Mouse (Mus musculus) lung, adult 18-20 months (tissue): ENCODE measurements around the gene Sult1e1.

Experiments used
- DNase-seq, 2 experiments: peaks; one replicate each; pipeline ENCODE4 v3.0.0; 2022; ENCODE audit warnings: mixed read lengths in 2 of 2

The Sult1e1 gene

GRCm38 (mm10) chr5:87591494-87591893 is at the start of gene Sult1e1:
Gene Sult1e1 (minus strand): TSS chr5:87591594.
- no peak for DNase-seq

- no peak for DNase-seq
Observed at GRCm38 (mm10) chr5:87622681-87623080, 31.3 kb upstream of the Sult1e1 start.

GRCm38 (mm10) chr5:87615128-87615390 is 23.7 kb upstream of the Sult1e1 start:
- no peak for DNase-seq

- no peak for DNase-seq
Observed at GRCm38 (mm10) chr5:87614364-87615127, 23.2 kb upstream of the Sult1e1 start.

- DNase-seq, result no peak
Observed at GRCm38 (mm10) chr5:87601018-87601417, 9.6 kb upstream of the Sult1e1 start.

- DNase-seq, result no peak
Observed at GRCm38 (mm10) chr5:87597891-87598290, 6.5 kb upstream of the Sult1e1 start.

GRCm38 (mm10) chr5:87589916-87590315 is 1.5 kb downstream of the Sult1e1 start:
- DNase-seq, result no peak

- DNase-seq, result no peak
Observed at GRCm38 (mm10) chr5:87580389-87580788, 11.0 kb downstream of the Sult1e1 start.

- no peak for DNase-seq
Observed at GRCm38 (mm10) chr5:87574174-87574573, 17.2 kb downstream of the Sult1e1 start.

- DNase-seq, result no peak
Observed at GRCm38 (mm10) chr5:87573490-87573889, 17.9 kb downstream of the Sult1e1 start.

- DNase-seq, result no peak
Observed at GRCm38 (mm10) chr5:87572781-87573180, 18.6 kb downstream of the Sult1e1 start.

- DNase-seq, result no peak
Observed at GRCm38 (mm10) chr5:87568845-87569244, 22.5 kb downstream of the Sult1e1 start, which contains the start of gene Sult1d1. Gene Sult1d1 (minus strand): TSS chr5:87569027.

GRCm38 (mm10) chr5:87567306-87567705 is 24.1 kb downstream of the Sult1e1 start:
- no peak for DNase-seq

- no peak for DNase-seq
Observed at GRCm38 (mm10) chr5:87562966-87563365, 28.4 kb downstream of the Sult1e1 start.

GRCm38 (mm10) chr5:87562526-87562925 is 28.9 kb downstream of the Sult1e1 start:
- DNase-seq, result no peak

GRCm38 (mm10) chr5:87560145-87560544 is 31.2 kb downstream of the Sult1e1 start:
- DNase-seq, result no peak

- DNase-seq, result no peak
Observed at GRCm38 (mm10) chr5:87550935-87551334, 40.5 kb downstream of the Sult1e1 start.

GRCm38 (mm10) chr5:87538111-87538510 is 53.3 kb downstream of the Sult1e1 start, which contains the start of gene Sult1b1:
Gene Sult1b1 (minus strand): TSS chr5:87538195.
- DNase-seq, result no peak

GRCm38 (mm10) chr5:87535994-87536644 is 55.3 kb downstream of the Sult1e1 start:
- DNase-seq, result no peak

- DNase-seq, result no peak
Observed at GRCm38 (mm10) chr5:87532288-87532687, 59.1 kb downstream of the Sult1e1 start.
